Mouse (Mus musculus): ENCODE results near the gene Rgs7.

The Rgs7 gene

DNA sequence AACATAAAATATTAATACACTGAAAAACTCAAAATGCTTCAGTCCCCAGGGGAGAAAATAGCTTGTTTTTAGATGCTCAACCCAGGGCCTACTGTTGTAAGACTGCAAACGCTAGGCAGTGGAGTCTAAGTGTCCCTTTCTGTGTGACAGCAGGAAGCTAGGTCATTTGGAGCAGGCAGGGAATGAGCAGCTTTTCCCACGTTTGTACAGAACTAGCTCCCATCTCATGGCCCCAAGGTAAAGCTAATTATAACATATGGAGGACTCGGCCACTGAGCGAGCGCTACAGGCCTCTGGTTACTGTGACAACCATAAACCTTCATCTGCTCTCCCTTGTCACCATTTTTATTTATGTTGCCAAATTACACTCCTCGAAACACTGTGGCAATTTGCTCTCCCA is 460.3 kb downstream of the Rgs7 start:
- DNase-seq (ENCODE audit: low read depth in 1 of 2, low spot score in 2 of 2), result no peak

DNA sequence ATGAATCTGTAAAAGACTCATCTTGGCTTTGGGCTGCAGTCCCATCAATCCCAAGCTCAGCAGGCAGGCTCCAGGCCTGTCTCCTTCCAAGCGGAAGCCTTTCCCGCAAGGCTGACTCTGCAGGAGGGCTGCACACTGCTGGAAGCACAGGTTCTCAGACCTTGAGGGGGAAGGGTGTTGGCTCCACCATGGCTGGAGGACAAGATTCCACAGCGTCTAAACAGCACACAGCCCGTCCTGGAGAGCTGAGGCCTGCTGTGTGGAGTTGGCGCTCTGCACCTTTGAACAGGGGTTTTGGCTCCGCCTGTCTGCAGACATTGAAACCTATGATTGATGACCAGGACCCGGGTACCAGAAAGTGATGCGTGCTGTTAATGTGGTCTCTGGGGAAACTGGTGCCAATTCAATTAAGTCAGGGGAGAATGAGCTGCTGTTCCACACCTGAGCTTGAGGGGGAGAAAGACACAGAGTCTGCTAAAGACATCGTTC is 463.5 kb downstream of the Rgs7 start:
- no peak for DNase-seq (ENCODE audit: low read depth in 1 of 2, low spot score in 2 of 2)

DNA sequence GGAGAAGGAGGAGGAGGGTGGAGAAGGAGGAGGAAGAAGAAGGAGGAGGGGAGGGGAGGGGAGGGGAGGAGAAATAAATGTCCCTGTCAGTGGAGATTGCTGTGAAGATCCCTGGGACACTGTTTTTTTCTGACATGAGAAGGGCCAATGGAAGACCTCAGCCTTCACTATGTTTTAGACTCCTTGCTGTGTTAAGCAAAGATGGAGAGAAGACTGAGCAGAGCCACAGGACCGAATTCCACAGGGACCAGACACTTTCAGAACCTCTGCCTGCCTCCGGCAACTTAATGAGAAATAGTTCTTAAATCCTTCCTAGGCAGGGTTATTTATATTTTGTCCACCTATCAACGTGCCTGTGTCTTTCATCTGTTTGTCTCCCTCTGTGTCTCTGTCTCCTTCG is 464.0 kb downstream of the Rgs7 start:
- DNase-seq (ENCODE audit: low read depth in 1 of 2, low spot score in 2 of 2), result no peak

DNA sequence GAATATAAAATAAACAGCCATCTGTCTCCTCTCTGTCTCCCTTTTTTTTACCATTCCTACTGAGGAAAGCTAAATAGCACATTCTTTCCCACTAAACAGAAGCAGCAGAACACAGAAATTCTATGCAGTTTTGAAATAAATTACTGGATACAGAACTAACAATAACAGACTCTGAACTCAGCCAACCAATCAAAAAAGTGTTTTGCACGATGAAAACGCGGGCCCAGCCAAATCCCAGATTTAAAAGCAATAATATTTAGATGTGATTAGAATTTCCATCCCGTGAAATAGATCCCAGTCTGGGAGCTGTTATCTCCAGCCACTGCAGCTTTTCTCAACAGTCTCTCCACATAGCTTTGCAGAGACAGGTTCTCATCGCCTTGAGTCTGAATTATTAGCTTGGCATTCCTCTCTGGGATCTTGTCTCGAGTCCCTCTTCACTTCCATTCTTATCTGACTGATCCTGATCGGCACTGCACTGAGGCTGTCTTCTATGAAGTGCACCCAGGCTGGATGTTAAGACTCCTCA is 466.5 kb downstream of the Rgs7 start:
- DNase-seq (ENCODE audit: low read depth in 1 of 2, low spot score in 2 of 2), result no peak

DNA sequence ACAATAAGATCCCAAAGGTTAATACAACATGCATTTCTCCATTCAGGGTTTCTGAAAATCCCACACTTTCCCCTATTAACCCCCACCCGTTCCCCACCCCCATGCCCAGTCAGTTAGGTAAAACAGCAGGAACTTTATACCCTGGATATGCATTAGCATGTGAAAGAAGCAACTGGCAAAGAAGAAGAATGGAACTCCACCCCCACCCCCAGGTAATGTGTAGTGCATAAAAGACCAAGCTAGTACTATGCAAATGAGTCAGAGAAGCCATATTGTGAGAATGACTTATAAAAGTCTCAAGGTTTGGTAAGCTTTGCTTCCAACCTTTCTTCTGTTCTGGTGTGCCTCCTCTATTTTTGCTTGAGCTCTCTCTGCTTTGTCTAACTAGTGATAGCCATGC is 468.2 kb downstream of the Rgs7 start:
- DNase-seq (ENCODE audit: low read depth in 1 of 2, low spot score in 2 of 2), result no peak
